Mouse (Mus musculus) adrenal gland, adult 18-20 months (tissue): ENCODE results near the gene Dnase1l1. TPM values are rescaled to one million over a fixed set of nuclear protein-coding genes. Genes with fewer than 3 reads are reported as not detected.

Experiments
- DNase-seq, 2 experiments: peaks; one replicate each; pipeline ENCODE4 v3.0.0; 2021 to 2022; ENCODE audit warnings: low spot score in 2 of 2
- total RNA-seq, 2 experiments: library from RNA; stranded (reverse); gene quantifications; 1 replicate in 1 of 2; 2 replicates in 1 of 2; pipeline ENCODE4 v1.2.3; 2021

The Dnase1l1 gene
- total RNA-seq, 2 experiments from 2014 or later, result 14.7 to 17.1 TPM

DNA sequence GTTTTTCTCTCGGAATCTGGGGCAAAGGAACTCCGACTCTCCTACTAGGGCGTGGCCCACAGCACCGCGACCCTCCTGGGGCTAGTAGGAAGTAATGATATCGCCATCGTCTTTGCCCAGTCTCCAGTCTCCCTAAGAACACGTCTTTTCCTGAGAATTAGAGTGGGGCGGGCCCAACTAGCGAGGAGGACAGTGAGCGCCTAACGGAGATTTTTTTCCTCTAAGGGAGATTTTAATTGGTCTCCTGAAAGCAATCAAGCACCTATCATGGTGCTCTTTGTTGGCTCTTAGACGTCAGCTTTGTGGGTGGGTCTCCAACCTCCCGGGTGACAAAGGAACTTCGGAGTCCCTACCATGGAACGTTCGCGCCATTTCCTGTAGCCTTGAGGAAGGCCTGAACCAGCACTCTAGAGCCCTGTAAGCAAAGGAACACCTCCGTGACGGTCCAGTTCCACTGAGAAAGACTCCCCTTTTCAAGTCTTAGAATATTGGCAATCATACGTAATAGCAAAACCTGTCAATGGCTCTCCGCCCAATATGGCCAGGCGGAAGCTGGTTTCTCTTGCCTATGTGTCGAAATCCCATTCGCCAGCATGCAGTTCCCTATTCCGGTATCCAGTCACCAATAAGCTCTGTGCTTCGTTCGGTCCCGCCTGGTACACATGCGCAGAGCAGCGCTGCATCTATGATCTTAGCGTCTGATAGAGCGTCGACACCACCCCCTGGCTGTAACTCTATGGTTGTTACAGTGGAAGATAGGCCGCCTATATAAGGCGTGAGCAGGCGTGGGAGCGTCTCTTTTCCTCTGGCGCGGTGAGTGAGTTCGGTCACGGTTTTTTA is 11.9 kb downstream of the Dnase1l1 start, which contains the start of gene Rpl10:
Rpl10 (plus strand) TSS at position 751 of the 840 bp plus-strand sequence.
- peak; percentile 68 for DNase-seq

- DNase-seq, result no peak
These were observed 12.4 kb downstream of the Dnase1l1 start for GRCm38 (mm10) chrX:74269736-74270061.

GRCm38 (mm10) chrX:74257746-74258145 is 24.4 kb downstream of the Dnase1l1 start:
- DNase-seq, result no peak

DNA sequence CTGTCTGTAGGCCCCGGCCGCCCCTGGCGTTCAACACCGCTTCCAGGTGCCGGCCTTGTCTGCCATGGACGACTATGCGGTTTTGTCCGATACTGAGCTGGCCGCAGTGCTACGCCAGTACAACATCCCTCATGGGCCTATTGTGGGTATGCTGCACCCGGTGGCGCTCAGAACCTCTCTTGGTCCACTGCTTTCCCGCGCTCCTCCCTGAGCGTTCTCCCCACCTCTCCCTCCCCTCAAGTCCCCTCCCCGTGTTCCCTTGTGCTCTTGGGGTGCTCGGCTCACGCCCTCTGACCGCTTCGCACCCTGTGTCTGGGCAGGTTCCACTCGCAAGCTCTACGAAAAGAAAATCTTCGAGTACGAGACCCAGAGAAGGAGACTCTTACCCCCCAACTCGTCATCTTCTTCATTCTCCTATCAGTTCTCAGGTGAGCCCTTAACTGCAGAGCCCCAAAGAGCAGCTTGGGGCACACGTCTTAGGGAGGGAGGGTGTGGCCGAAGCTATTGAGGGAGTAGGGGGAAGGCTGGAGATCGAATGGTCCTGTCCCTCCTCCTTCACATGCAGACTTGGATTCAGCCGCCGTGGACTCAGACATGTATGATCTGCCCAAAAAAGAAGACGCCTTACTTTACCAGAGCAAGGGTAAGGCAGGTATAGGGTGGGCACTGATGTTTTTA is 27.1 kb downstream of the Dnase1l1 start:
- DNase-seq, result no peak

- peak; percentile 69 to 79 for DNase-seq
These were observed 27.8 kb downstream of the Dnase1l1 start, which contains the start of gene Emd for GRCm38 (mm10) chrX:74254153-74254887. Emd (plus strand) TSS chrX:74254687.

DNA sequence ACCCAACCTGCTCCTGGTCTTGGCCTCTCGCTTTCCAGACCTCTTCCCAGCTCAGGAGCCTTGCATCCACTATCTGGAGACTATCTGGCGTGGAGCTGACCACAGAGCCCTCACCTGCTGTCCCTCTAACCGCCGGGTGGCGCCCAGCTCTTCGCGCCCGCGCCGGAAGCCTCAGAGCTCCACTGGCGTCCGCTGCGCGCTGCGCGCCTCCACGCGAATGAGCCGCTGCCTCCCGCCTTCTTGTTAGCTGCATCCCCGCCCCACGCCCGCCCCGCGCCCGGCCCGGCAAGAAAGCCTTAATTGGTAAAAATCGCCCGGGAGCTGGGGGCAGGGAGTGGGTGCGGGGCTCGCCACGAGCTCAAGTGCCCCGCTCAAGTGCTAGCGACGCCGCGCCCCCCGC is 32.5 kb downstream of the Dnase1l1 start, which contains the start of gene Flna:
Flna (minus strand) TSS at position 206 of the 400 bp plus-strand sequence.
- DNase-seq, result peak; percentile 54 to 61

- peak; percentile 46 to 61 for DNase-seq
These were observed 33.5 kb downstream of the Dnase1l1 start for GRCm38 (mm10) chrX:74248651-74249050.

DNA sequence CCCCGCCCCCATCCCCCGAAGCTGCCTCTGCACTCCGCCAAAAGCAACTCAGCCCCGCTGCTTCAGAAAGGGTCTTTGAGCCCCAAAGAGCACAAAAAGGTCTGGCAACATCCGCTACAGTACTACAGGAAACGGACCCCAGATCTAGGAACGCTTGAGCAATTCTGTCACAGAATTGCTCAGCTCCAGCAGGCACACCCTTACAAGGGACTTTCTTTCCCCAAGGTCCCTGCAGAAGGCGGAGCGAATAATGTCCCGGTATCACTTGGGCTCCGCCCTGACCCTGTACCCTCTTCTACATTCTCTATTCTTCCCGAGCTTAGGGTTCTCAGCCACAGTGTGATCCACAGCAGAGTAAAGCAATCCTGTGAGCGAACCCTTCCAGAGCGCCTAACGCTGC is 35.4 kb downstream of the Dnase1l1 start:
- no peak for DNase-seq

GRCm38 (mm10) chrX:74246213-74246681 is 35.9 kb downstream of the Dnase1l1 start:
- peak; percentile 76 for DNase-seq

DNA sequence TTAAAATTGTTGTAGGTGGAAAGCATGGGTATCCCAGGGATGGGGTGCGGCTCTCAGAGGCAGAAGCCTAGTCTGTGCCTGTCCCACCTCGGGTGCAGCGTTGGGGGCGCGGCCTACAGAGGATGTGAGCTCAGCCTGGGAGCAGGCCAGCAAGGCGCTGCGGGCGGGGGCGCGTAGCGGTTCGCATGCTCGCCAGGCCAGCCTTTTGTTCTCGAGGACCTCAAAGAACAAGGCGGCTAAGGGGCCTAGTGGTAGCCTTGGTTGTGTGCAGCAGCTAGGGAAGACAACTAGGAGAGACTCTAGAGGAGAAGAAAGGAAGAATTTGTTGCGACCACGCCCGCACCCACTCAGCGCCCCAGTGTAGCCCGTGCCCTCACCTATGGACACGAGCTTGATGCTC is 36.5 kb downstream of the Dnase1l1 start:
- peak; percentile 55 to 69 for DNase-seq

DNA sequence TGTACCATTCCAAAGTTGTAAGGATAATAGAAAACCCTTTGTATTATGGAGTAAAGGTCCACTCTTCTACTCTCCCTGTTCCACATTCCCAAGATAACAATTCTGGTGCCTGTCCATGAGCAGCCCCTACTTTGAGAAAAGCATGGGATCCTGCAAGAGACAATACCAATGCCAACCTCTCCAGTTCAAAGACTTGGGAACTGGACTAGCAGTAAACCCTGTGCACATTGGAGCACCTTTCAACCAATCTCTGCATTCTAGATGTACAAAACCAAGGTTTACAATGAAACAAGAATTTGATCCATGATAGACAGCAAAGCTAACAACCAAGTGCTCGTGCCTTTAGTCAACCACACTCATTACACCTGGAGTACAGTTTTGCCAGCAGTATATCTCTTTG is 37.0 kb downstream of the Dnase1l1 start:
- DNase-seq, result no peak

GRCm38 (mm10) chrX:74244614-74245083 is 37.5 kb downstream of the Dnase1l1 start:
- DNase-seq, result peak in 1 of 2 experiments; percentile 12

- DNase-seq, result no peak
These were observed 38.3 kb downstream of the Dnase1l1 start for GRCm38 (mm10) chrX:74243807-74244206.

- DNase-seq, result no peak
These were observed 38.7 kb downstream of the Dnase1l1 start for GRCm38 (mm10) chrX:74243396-74243795.

DNA sequence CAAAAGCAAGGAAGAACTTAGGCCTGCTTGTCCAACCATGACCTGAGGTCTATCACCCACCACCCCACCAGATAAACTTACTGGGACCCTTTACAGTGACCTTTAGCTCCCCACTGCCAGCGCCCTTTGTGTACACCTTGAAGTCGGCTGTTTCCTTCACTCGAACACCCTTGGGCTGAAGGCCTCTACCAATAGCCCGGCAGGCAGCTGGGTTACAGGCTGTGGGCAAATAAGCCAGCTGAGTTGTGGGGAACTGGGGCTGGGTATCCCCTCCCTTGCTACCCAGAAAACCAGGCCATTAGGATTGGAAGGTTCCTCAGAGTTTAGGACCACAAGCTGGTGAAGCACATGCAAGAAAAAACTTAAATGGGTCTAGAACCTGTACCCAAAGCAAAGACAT is 41.8 kb downstream of the Dnase1l1 start:
- no peak for DNase-seq

- no peak for DNase-seq
These were observed 48.9 kb downstream of the Dnase1l1 start for GRCm38 (mm10) chrX:74233196-74233595.

GRCm38 (mm10) chrX:74230038-74230437 is 52.1 kb downstream of the Dnase1l1 start:
- no peak for DNase-seq
